Mouse (Mus musculus): ENCODE measurements around the gene Prkag3. TPM values are rescaled to one million over a fixed set of nuclear protein-coding genes. Genes with fewer than 3 reads are reported as not detected.

Prkag3 gene
- 0.44 and 0.53 TPM in 2 replicates for polyA plus RNA-seq (2012; rRNA removed)

DNA sequence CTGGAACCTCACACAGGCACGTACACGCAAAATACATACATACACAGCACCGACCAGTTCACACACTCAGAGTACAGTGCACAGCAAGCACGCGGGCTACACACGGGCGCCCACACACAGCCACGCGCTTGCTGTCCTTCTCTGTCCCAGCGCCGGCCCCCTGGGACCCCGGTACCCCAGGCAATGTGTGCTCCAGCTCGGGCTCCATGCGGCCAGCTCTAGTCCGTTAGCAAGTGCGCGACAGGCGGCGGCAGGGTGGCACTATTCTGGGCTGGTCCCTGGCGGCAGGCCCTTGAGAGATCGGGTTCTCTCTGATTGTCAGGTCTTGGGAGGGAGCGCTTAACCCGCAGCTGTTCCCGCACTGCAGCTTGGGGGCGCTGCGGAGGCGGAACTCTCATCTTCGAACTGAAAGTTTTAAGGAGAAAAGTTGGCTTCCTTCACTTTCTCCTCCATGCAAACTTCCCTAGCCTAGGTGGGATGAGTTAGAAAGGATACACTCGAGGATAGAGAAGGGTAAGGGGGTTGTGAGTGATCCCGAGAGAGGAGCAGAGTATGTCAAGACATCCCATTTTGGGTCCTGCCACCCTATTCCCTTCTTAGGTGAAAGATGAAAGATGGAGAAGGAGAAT lies at the start of gene Prkag3:
TSS of gene Prkag3 (minus strand) at position 579 of the 629 bp plus-strand sequence.
- peak within 1 kb of the TSS; percentile 55 for H3K27ac ChIP-seq (ENCODE audit: control insufficient read depth, insufficient read depth, low read depth, low read length)
- TF ChIP-seq CTCF (IDR thresholded peaks at IDR 0.05; ENCODE audit: control insufficient read depth, insufficient read depth, insufficient replicate concordance, low read depth, low read length) (peak; percentile 52; the same call in 1 of the 2 replicates), POLR2A (IDR thresholded peaks at IDR 0.05; ENCODE audit: control insufficient read depth, low read depth, low read length) (no peak)
- peaks cover 7% of the 10 kb centered on the region; the same call in 1 of the 2 replicates for H3K4me1 ChIP-seq (ENCODE audit: control insufficient read depth, insufficient read depth, low read length)
- no peaks in the 10 kb centered on the region for H3K27me3 ChIP-seq (ENCODE audit: control insufficient read depth, insufficient read depth, low read length)
- no peaks in the 10 kb centered on the region for H3K36me3 ChIP-seq (ENCODE audit: control insufficient read depth, insufficient read depth, low read length)
- H3K4me3 ChIP-seq (ENCODE audit: control insufficient read depth, low read depth, low read length) = no peak within 1 kb of the TSS; the same call in 1 of the 2 replicates

GRCm38 (mm10) chr1:74797459-74797858 lies 48.4 kb upstream of the Prkag3 start:
- Histone ChIP-seq H3K4me1 (ENCODE audit: control insufficient read depth, insufficient read depth, low read length) (peaks cover 7% of the 10 kb centered on the region), H3K27me3 (ENCODE audit: control insufficient read depth, insufficient read depth, low read length) (no peaks in the 10 kb centered on the region; the same call in 1 of the 2 replicates), H3K4me3 (ENCODE audit: control insufficient read depth, low read depth, low read length) (no peak overlapping the region)

DNA sequence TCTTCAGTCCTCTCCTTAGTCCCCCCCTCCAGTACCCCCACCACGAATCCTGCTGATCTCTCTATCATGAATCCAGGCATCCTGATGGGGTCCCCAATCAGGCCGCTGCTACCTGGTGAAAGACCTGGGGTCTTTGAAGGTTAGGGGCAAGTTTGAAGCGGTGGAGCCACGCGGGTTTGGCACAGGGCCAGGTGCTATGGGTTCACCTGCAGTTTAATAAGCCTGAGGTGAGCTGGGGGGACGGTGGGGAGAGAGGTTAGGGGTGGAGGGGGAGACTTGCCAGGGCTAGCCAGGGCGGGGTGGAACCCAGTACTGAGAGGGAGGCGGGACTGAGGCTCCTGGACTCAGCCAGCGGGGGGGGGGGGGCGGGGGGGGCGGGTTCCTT lies 46.1 kb upstream of the Prkag3 start:
- Histone ChIP-seq H3K27ac (ENCODE audit: control insufficient read depth, insufficient read depth, low read depth, low read length) (no peak overlapping the region), H3K36me3 (ENCODE audit: control insufficient read depth, insufficient read depth, low read length) (no peaks in the 10 kb centered on the region), H3K4me1 (ENCODE audit: control insufficient read depth, insufficient read depth, low read length) (peaks cover 19% of the 10 kb centered on the region), H3K27me3 (ENCODE audit: control insufficient read depth, insufficient read depth, low read length) (no peaks in the 10 kb centered on the region; the same call in 1 of the 2 replicates), H3K4me3 (ENCODE audit: control insufficient read depth, low read depth, low read length) (no peak overlapping the region)
- TF ChIP-seq CTCF (IDR thresholded peaks at IDR 0.05; ENCODE audit: control insufficient read depth, insufficient read depth, insufficient replicate concordance, low read depth, low read length) = no peak
- no peak for TF ChIP-seq POLR2A (IDR thresholded peaks at IDR 0.05; ENCODE audit: control insufficient read depth, low read depth, low read length)

More at GRCm38 (mm10) chr1:74797459-74797858, 48.4 kb upstream of the Prkag3 start:
- Histone ChIP-seq H3K27ac (ENCODE audit: control insufficient read depth, insufficient read depth, low read depth, low read length) (no peak overlapping the region), H3K36me3 (ENCODE audit: control insufficient read depth, insufficient read depth, low read length) (no peaks in the 10 kb centered on the region)
- TF ChIP-seq CTCF (IDR thresholded peaks at IDR 0.05; ENCODE audit: control insufficient read depth, insufficient read depth, insufficient replicate concordance, low read depth, low read length) (no peak), POLR2A (IDR thresholded peaks at IDR 0.05; ENCODE audit: control insufficient read depth, low read depth, low read length) (no peak)

- Histone ChIP-seq H3K27me3 (ENCODE audit: control insufficient read depth, insufficient read depth, low read length) (no peaks in the 10 kb centered on the region; the same call in 1 of the 2 replicates), H3K4me3 (ENCODE audit: control insufficient read depth, low read depth, low read length) (no peak overlapping the region), H3K36me3 (ENCODE audit: control insufficient read depth, insufficient read depth, low read length) (no peaks in the 10 kb centered on the region), H3K4me1 (ENCODE audit: control insufficient read depth, insufficient read depth, low read length) (peaks cover 19% of the 10 kb centered on the region), H3K27ac (ENCODE audit: control insufficient read depth, insufficient read depth, low read depth, low read length) (no peak overlapping the region)
- TF ChIP-seq POLR2A (IDR thresholded peaks at IDR 0.05; ENCODE audit: control insufficient read depth, low read depth, low read length) = no peak
- TF ChIP-seq CTCF (IDR thresholded peaks at IDR 0.05; ENCODE audit: control insufficient read depth, insufficient read depth, insufficient replicate concordance, low read depth, low read length) = no peak
Measured at GRCm38 (mm10) chr1:74794487-74795144, 45.6 kb upstream of the Prkag3 start.

GRCm38 (mm10) chr1:74792831-74793660 lies 44.0 kb upstream of the Prkag3 start:
- TF ChIP-seq POLR2A (IDR thresholded peaks at IDR 0.05; ENCODE audit: control insufficient read depth, low read depth, low read length) = no peak
- peaks cover 19% of the 10 kb centered on the region for H3K4me1 ChIP-seq (ENCODE audit: control insufficient read depth, insufficient read depth, low read length)
- no peak overlapping the region for H3K27ac ChIP-seq (ENCODE audit: control insufficient read depth, insufficient read depth, low read depth, low read length)

DNA sequence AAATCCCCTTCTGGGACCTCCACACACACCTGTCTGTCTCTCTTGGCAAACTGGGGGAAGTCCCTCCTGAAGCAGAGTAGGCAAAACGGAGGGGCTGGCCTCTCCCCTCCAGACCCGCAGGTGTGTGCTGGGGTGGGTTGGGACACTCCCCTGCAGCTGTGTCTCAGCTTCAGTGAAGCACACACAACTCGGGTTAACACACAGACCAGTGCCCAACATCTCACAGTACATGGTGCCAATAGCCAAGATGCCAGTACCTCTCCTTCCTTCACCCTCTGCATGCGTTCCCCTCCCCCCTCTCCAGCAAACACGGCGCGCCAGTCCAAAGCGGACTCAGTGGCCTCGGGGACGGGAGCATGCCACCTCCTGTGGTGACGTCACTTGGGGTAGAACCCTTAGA lies 42.2 kb upstream of the Prkag3 start, which contains the start of gene Wnt10a:
TSS of gene Wnt10a (plus strand) at position 268 of the 400 bp plus-strand sequence.
- TF ChIP-seq CTCF (IDR thresholded peaks at IDR 0.05; ENCODE audit: control insufficient read depth, insufficient read depth, insufficient replicate concordance, low read depth, low read length) (no peak), POLR2A (IDR thresholded peaks at IDR 0.05; ENCODE audit: control insufficient read depth, low read depth, low read length) (no peak)
- no peaks in the 10 kb centered on the region; the same call in 1 of the 2 replicates for H3K27me3 ChIP-seq (ENCODE audit: control insufficient read depth, insufficient read depth, low read length)
- H3K36me3 ChIP-seq (ENCODE audit: control insufficient read depth, insufficient read depth, low read length) = no peaks in the 10 kb centered on the region
- peaks cover 20% of the 10 kb centered on the region for H3K4me1 ChIP-seq (ENCODE audit: control insufficient read depth, insufficient read depth, low read length)
- no peak within 1 kb of the TSS; the same call in 1 of the 2 replicates for H3K4me3 ChIP-seq (ENCODE audit: control insufficient read depth, low read depth, low read length)
- H3K27ac ChIP-seq (ENCODE audit: control insufficient read depth, insufficient read depth, low read depth, low read length) = no peak within 1 kb of the TSS

More at GRCm38 (mm10) chr1:74792831-74793660, 44.0 kb upstream of the Prkag3 start:
- Histone ChIP-seq H3K27me3 (ENCODE audit: control insufficient read depth, insufficient read depth, low read length) (no peaks in the 10 kb centered on the region; the same call in 1 of the 2 replicates), H3K36me3 (ENCODE audit: control insufficient read depth, insufficient read depth, low read length) (no peaks in the 10 kb centered on the region), H3K4me3 (ENCODE audit: control insufficient read depth, low read depth, low read length) (no peak overlapping the region)

All from testis, adult 2 months (tissue).